Mouse (Mus musculus): ENCODE measurements around the gene Rbm31y.
"Not testable (repeated sequence)": the region's sequence is repeated elsewhere in the genome, so short reads cannot be mapped to it uniquely, and the experiment has no call there.

Gene Rbm31y

DNA sequence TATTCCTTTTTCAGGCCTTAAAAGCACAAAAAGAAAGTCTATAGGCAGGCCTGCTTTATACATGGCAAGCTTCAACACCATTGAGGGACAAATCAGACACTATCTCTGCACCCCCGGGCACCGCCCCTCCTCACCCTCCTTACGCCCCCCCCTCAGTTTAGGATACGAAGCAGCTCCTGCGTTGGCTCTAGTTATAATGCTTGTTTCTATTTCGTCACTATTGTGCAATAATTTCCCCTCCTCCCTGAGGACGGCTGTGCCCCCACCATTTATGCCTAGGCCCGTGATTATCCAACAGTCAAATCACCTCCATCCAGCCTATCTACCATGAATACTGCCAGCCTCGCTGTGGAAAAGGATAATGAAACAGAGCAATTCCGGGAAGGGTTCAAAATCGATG, at the start of gene Rbm31y:
Gene Rbm31y (plus strand): TSS at position 301 of the 400 bp plus-strand sequence.
- DNase-seq: not testable (repeated sequence)
